Mouse (Mus musculus) testis, adult 2 months (tissue): ENCODE data around the gene Atp5j. TPM values are rescaled to one million over a fixed set of nuclear protein-coding genes. Genes with fewer than 3 reads are reported as not detected.

Experiments used
- H3K27ac ChIP-seq: fragments of 200-500 bp; 2 replicates; pipeline ENCODE4 v1.5.1; 2012; ENCODE audit warnings: low read depth, low read length; ENCODE audit not compliant: control insufficient read depth, insufficient read depth
- H3K27me3 ChIP-seq: fragments of 200-500 bp; 2 replicates; pipeline ENCODE4 v1.6.1; 2012; ENCODE audit warnings: mild to moderate bottlenecking, low read length, moderate library complexity; ENCODE audit not compliant: control insufficient read depth, insufficient read depth
- H3K36me3 ChIP-seq: fragments of 200-500 bp; 2 replicates; pipeline ENCODE4 v1.6.1; 2012; ENCODE audit warnings: mild to moderate bottlenecking, low read length; ENCODE audit not compliant: control insufficient read depth, insufficient read depth
- H3K4me1 ChIP-seq: fragments of 200-500 bp; 2 replicates; pipeline ENCODE4 v1.6.1; 2012; ENCODE audit warnings: low read length; ENCODE audit not compliant: control insufficient read depth, insufficient read depth
- H3K4me3 ChIP-seq: fragments of 200-500 bp; 2 replicates; pipeline ENCODE4 v1.5.1; 2012; ENCODE audit warnings: low read depth, mild to moderate bottlenecking, low read length, moderate library complexity, mixed read lengths; ENCODE audit not compliant: control insufficient read depth
- CTCF ChIP-seq: fragments of 200-500 bp; IDR thresholded peaks from 2 replicates; pipeline ENCODE4 v1.5.1; 2012; ENCODE audit warnings: low read depth, mild to moderate bottlenecking, inconsistent platforms, low read length, moderate library complexity; ENCODE audit not compliant: control insufficient read depth, insufficient read depth, insufficient replicate concordance
- POLR2A ChIP-seq: fragments of 200-500 bp; IDR thresholded peaks from 2 replicates; pipeline ENCODE4 v1.6.1; 2012; ENCODE audit warnings: low read depth, mild to moderate bottlenecking, inconsistent platforms, low read length, moderate library complexity; ENCODE audit not compliant: control insufficient read depth
- polyA plus RNA-seq: library from polyadenylated mRNA; depleted of rRNA; stranded (reverse); fragments of >200 nt; gene quantifications from 2 replicates; pipeline ENCODE4 v1.2.3, GENCODE M21; 2012

Gene Atp5j
- polyA plus RNA-seq, 1 experiment = 217 TPM

- no peak overlapping the region for H3K27ac ChIP-seq
- H3K4me3 ChIP-seq = no peak overlapping the region
- no peaks in the 10 kb centered on the region for H3K36me3 ChIP-seq
- TF ChIP-seq POLR2A (no peak), CTCF (no peak)
- H3K27me3 ChIP-seq = no peaks in the 10 kb centered on the region
- H3K4me1 ChIP-seq = peaks cover 4% of the 10 kb centered on the region; the same call in 1 of the 2 replicates
Measured at GRCm38 (mm10) chr16:84795337-84795736, 40.1 kb downstream of the Atp5j start.

- no peak for TF ChIP-seq CTCF
- 0 out of 2 replicates have a peak, but pooled peaks have one; percentile 27 for TF ChIP-seq POLR2A
- Histone ChIP-seq H3K36me3 (no peaks in the 10 kb centered on the region), H3K4me3 (peak overlapping the region; percentile 86), H3K27me3 (no peaks in the 10 kb centered on the region), H3K4me1 (peaks cover 4% of the 10 kb centered on the region; the same call in 1 of the 2 replicates), H3K27ac (no peak overlapping the region)
Measured at GRCm38 (mm10) chr16:84793401-84793800, 42.0 kb downstream of the Atp5j start.

- no peak overlapping the region for H3K4me3 ChIP-seq
- H3K4me1 ChIP-seq = peaks cover 4% of the 10 kb centered on the region; the same call in 1 of the 2 replicates
- TF ChIP-seq POLR2A (no peak), CTCF (no peak)
- no peaks in the 10 kb centered on the region for H3K27me3 ChIP-seq
- H3K27ac ChIP-seq = no peak overlapping the region
- no peaks in the 10 kb centered on the region for H3K36me3 ChIP-seq
Measured at GRCm38 (mm10) chr16:84790595-84791165, 44.7 kb downstream of the Atp5j start.

- no peak overlapping the region for H3K27ac ChIP-seq
- no peak overlapping the region for H3K4me3 ChIP-seq
- no peak for TF ChIP-seq POLR2A
- TF ChIP-seq CTCF = no peak
Measured at GRCm38 (mm10) chr16:84784966-84785365, 50.5 kb downstream of the Atp5j start.

GRCm38 (mm10) chr16:84783279-84783678, 52.1 kb downstream of the Atp5j start:
- peaks cover 3% of the 10 kb centered on the region; the same call in 1 of the 2 replicates for H3K4me1 ChIP-seq
- no peaks in the 10 kb centered on the region for H3K36me3 ChIP-seq
- no peak overlapping the region for H3K4me3 ChIP-seq
- no peaks in the 10 kb centered on the region for H3K27me3 ChIP-seq
- TF ChIP-seq CTCF (no peak), POLR2A (no peak)
- no peak overlapping the region for H3K27ac ChIP-seq

More at GRCm38 (mm10) chr16:84784966-84785365, 50.5 kb downstream of the Atp5j start:
- no peaks in the 10 kb centered on the region for H3K4me1 ChIP-seq
- H3K27me3 ChIP-seq = no peaks in the 10 kb centered on the region
- H3K36me3 ChIP-seq = no peaks in the 10 kb centered on the region

GRCm38 (mm10) chr16:84779718-84780117, 55.7 kb downstream of the Atp5j start:
- Histone ChIP-seq H3K27ac (no peak overlapping the region), H3K36me3 (no peaks in the 10 kb centered on the region), H3K4me3 (no peak overlapping the region), H3K4me1 (peaks cover 3% of the 10 kb centered on the region; the same call in 1 of the 2 replicates), H3K27me3 (no peaks in the 10 kb centered on the region)
- TF ChIP-seq CTCF (no peak), POLR2A (no peak)

GRCm38 (mm10) chr16:84778861-84779630, 56.4 kb downstream of the Atp5j start:
- H3K27ac ChIP-seq = no peak overlapping the region
- H3K27me3 ChIP-seq = no peaks in the 10 kb centered on the region
- H3K36me3 ChIP-seq = no peaks in the 10 kb centered on the region
- peaks cover 3% of the 10 kb centered on the region for H3K4me1 ChIP-seq
- no peak for TF ChIP-seq POLR2A
- TF ChIP-seq CTCF = no peak
- H3K4me3 ChIP-seq = no peak overlapping the region
